Mouse (Mus musculus) heart, postnatal 14 days (tissue): ENCODE measurements around the gene Ahdc1. TPM values are rescaled to one million over a fixed set of nuclear protein-coding genes. Genes with fewer than 3 reads are reported as not detected.
A peak's percentile ranks its signal among the peaks of the same experiment; 100 is the strongest.
"Not testable (repeated sequence)": the region's sequence is repeated elsewhere in the genome, so short reads cannot be mapped to it uniquely, and the experiment has no call there.

Experiments used
- DNase-seq, 2 experiments: peaks; one replicate each; pipeline ENCODE4 v3.0.0; 2021 to 2022
- intact Hi-C: fragments of 180-260 bp; cut with DNase I; formaldehyde crosslinking; loops from one replicate; pipeline ENCODE4 v1.15.1; 2025
- total RNA-seq, 2 experiments: library from RNA; stranded (reverse); gene quantifications; 2 replicates each; pipeline ENCODE4 v1.2.3; 2021

Gene Ahdc1
- total RNA-seq, 2 experiments from 2014 or later, result 55.2 to 59.1 TPM

DNA sequence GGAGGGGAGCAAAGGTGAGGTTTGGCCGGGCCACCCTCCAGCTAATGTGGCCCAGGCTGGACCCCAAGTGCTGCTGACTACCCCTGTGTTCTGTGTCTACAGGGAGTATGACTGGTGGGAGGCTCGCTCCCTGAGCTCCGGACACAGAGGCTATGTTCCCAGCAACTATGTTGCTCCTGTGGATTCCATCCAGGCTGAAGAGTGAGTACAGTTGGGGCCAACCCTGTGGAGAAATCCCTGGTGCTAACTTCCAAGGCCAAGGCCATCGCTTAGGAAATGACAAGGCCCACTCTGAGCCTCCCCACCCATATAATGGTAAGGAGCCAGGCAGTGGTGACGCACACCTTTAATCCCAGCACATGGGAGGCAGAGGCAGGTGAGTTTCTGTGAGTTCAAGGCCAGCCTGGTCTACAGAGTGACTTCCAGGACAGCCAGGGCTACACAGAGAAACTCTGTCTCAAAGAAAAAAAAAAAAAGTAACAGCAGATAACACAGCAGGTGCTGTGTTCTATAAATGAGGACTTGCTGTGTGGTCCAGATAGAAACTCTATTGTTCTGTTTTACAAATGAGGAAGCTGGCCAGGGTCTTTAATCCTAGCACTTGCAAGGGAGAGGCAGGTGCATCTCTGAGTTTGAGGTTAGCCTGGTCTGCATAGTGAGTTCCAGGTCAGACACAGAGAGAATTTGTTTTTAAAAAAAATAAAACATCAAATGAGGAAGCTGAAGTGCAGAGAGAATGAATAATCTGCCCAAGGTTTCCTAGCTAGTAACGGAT lies 22.3 kb upstream of the Ahdc1 start:
- no peak for DNase-seq
- intact Hi-C loops, result no loop called here

DNA sequence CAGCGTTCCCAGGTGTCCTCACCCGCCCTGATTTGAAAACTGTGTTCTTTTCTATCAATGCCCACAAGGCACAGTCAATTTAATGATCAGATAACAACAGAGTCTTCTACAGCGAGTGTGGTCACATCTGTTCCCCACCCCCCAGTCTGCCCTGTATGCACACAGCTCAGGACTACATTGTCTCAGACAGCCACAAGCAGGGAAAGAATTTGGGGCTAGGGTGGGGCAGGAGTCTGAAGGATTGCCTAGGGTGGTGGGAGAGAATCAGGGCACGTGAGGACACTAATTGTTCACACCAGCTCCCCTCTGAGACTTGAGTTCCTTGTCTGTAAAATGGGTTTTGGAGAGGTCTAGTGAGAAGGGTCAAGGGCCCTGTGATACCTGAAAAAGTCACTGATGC lies 17.5 kb upstream of the Ahdc1 start:
- intact Hi-C loops, result loop anchor here (2.0 kb wide), 1 partner anchor 43 kb away; no protein-coding TSS in a partner anchor
- no peak for DNase-seq

DNA sequence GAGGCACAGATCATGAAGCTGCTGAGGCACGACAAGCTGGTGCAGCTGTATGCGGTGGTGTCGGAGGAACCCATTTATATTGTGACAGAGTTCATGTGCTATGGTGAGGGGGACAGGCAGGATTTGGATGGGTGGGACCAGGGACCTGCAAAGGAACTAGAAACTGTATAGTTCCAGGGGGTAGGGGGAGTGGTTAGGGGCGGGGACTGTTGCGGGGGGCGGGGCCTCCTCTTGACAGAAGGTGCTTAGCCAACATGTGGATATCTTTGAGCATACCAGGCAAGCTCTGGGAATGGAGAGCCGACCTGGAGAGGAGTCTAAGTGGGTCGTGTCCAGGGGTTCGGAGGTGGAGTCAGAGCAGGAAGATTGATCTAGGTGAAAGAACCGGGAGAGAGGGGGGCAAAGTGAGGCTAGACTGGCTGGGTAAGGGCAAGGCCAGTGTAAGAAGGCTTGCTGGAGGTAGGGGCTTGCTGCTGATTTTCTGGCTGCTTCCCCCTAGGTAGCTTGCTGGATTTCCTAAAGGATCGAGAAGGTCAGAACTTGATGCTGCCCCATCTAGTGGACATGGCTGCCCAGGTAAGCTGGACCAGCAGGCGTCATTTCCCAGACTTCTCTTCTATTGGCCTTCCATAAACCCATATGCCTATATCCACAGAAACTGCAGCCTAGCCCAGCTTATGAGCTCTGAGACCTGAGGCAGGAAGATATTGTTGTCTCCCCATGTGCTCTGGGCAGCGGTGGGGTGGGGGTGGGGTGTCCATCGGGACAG lies 13.4 kb upstream of the Ahdc1 start:
- no peak for DNase-seq
- intact Hi-C loops, result no loop called here

DNA sequence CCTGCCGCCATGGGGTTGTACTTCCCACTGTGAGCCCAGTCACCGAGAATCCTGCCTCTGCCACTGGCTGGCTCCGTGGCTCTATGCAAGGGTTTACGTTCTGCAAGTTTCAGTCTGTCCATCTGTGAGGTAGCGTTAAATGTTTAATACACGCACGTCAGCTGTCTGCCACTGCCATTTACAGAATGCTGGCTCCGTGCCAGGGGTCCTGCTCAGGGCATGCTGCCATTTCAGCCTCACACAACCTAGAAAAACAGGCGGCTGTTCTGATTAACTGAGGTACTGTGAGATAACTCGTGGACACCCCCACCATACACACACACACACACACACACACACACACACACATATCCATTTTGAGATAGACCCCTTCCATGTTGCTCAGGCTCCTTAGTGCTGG lies 8.2 kb upstream of the Ahdc1 start:
- intact Hi-C loops, result no loop called here
- peak; percentile 58 to 72 for DNase-seq

DNA sequence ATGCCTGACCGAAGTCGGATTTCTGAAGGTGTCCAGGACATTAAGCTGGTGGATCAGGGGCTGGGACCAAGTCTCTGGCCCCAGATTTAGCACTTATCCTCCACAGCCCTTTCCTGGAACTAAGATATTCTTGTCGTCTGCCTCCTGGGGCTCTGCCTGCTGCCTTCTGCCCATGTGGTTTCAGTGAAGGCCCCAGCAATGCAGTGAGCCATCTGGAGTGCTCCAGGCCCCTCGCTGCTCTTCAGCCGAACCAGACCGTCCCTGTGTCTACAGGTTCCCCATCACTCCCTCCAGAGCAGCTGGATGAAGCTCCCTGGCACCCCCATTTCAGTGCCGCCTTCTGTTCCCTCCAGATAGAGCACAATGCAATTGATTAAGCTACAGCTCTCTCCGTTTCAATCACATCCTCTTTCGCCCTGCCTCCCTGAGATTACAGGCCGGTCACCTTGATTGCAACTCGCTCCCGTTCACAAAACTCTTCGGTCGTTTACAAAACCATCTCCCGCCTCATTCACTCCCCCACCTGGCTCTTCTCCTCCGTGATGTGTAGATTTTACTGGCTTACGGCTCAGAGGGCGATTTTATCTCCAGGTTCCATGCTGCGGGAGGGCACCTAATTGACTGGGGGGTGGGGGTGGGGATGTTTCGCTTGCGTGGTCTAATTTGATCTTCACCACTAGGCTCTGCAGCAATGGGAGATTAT lies 7.6 kb upstream of the Ahdc1 start:
- intact Hi-C loops, result no loop called here
- DNase-seq, result no peak

DNA sequence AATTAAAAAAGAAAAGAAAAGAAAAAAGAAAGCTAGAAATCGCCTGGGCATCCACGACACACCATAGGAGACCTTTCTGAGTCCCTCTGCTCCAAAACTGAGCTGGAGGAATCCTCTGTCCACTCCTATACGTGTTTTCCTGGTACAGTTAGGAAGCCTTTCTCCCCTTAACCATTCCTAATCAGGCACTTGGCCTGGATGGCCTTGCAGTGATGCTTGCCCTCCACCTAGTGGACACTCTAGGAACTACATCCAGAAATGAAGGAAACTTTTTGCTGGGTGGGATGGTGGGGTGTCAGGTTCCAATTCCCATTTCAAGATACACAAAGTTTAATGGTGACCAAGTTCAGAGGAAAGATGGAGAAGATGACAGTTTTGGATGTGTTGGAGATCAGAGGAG lies 5.8 kb upstream of the Ahdc1 start:
- intact Hi-C loops, result loop anchor here (1.0 kb wide), 1 partner anchor 60 kb away; no protein-coding TSS in a partner anchor
- DNase-seq, result peak; percentile 74 to 88

DNA sequence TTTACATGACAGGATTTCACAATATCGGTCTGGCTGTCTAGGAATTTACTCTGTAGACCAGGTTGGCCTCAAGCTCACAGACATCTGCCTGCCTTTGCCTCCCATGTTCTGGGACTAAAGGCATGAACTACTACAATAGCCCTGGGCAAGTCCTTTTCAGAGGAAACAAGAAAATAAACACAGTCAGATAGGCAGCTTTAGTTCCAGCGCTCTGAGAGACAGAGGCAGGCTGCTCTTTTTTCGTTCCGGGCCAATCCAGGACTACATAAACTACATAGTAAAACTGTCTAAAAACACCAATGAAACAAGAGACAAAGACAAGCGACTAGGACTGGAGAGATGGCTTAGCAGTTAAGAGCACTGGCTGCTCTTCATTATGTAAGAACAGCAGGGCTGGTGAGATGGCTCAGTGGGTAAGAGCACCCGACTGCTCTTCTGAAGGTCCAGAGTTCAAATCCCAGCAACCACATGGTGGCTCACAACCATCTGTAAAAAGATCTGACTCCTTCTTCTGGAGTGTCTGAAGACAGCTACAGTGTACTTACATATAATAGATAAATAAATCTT lies 5.1 kb upstream of the Ahdc1 start:
- not testable (repeated sequence) for DNase-seq
- intact Hi-C loops, result loop anchor here (1.0 kb wide), 1 partner anchor 61 kb away; no protein-coding TSS in a partner anchor

DNA sequence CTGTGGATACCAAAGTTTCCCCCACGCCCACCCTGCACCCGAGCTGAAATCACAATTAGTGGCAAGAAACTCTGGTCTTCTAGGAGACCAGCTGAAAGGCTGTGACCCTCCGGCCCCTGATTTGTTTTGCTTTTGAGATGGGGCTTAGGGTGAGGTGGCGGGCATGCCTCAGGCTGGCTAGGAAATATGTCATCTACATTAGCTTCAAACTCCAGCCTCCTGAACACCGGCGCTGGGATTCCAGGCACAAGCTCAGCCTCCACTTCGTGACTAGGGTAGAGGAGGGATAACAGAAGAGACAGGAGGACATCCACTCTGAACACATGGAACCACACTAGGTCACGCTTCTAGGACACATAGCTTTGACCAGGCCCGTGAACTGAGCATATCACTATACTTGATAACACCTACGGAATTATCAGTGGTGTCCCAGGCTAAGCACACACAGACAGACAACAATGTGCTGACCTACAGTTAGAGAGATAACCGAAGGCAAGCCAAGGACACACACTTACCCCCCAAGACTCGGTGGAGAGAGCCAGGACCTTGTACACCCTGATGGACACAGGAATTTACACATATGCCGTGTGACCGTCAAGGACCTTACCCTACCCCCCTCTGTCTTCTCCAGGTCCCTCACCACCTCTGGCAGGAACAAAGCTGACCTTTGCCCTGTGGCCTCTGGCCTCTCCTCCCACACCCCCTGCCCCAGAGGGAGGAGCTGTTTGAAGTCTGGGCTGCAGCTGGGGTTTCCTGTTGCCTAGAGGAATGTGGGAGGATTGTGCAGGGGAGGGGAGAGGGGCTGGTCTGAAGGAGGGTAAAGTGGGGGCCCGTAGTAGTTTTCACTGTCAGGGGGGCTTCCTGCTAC lies 3.3 kb upstream of the Ahdc1 start:
- DNase-seq, result no peak
- intact Hi-C loops, result loop anchor here (2.0 kb wide), 1 partner anchor 243 kb away; no protein-coding TSS in a partner anchor

DNA sequence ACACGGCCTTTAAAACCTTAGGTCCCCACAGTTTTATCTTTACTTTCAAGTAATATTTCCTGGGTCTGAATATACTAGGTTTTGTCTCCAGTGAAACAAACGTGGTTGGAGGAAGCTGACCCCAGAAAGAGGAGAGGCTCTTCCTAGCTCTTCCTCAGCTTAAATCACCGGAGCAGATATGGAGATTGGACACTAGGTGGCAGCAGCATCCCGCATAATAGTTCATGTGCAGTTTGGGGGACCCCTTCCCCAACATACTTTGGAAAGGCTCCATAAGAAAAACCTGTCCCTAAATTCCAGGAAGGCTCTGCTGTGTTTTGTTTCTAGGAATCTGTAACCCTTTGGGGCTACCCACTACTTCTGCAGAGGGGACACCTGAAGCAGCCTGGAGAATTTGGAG lies 1.9 kb upstream of the Ahdc1 start:
- peak; percentile 73 to 80 for DNase-seq
- intact Hi-C loops, result loop anchor here (2.0 kb wide), 1 partner anchor 242 kb away; no protein-coding TSS in a partner anchor

DNA sequence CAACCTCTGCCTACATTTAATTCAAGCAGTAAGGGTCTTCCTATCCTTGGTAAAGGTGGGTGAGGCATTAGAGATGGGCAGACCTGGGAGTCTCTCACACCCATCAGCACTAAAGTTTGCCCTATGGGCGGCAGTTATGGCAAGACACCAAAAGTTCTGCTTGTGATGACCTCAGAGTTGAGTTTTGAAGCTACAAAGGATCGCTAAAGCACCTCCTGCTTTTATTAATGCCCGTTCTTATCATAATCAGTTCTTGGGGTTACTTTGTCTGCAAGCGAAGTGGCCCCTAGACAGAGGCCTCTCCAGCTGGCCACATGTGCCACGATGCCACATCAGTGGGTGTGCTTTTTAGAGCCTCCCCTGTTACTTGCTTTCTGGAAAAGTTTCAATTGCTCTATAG lies 1.4 kb upstream of the Ahdc1 start:
- intact Hi-C loops, result loop anchor here (1.0 to 10.0 kb wide), 5 partner anchors 105 to 292 kb away; no protein-coding TSS in a partner anchor
- DNase-seq, result no peak

DNA sequence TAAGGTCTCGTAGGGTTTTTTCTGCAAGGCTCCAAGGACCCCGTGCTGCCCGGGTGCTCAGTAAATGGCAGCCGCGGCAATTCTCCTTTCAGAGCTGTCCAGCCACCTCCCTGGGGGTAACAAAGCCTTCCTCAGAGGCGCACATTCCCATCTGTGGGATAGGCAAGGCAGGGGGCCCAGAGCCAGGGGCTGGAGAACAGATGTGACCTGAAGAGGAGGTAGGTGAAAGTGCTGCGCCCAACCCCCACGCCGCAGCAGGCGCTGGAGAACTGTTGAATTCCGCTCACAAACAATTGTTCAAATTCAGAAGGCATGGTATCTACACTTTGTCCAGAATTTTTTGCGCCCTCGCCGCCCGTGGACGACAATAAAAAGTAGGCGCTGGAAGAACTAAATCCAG lies 449 bp upstream of the Ahdc1 start:
- intact Hi-C loops, result loop anchor here (1.0 to 10.0 kb wide), 5 partner anchors 104 to 291 kb away; partner anchors contain the start of gene Wasf2
- DNase-seq, result no peak

DNA sequence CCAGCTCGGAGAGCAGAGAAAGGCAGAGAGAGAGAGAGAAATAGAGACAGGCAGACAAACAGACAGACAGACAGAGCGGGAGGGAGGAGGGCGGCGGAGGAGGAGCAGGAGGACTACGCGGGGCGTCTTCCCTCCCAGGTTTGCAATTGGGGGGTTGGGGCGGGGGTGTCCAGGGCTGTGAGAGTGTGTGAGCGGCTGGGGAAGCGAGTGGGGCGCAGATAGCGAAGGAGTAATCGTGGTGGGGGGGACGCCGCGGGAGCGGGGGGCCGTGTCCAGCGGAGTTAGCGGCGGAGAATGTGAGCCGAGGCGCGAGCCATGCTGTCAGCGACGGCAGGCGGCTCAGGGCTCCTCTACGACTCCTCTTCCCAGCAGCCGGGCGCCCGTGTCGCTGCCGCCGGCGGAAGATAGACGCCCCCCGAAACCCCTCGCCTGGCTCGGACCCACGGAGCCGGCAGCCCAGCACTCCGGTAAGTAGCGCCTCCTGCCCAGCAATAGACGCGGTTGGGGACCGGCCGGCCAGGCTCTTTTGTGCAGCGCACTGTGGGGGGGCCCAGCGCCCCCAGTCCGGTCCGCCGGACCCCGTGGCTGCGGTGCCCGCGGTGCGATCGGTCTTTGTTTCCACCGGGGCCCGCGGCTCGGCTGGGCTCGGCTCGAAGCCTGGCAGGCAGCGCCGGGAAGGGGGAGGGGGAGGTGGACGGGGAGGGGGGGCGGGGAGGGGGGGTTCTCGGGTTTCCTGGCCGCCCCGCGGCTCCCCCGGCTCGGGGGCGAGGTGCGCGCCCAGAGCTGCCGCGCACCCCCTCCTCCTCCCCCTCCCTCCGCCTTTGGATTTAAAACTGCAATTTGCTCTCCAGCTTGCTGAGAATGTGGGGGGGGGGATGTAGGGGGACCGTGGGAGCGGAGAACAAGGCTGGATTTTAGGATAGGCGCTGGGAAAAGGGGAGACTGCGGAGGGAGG lies 1.0 kb downstream of the Ahdc1 start:
- intact Hi-C loops, result loop anchor here (1.0 to 10.0 kb wide), 4 partner anchors 103 to 197 kb away; partner anchors contain the start of gene Wasf2
- DNase-seq, result peak; percentile 73 to 78

DNA sequence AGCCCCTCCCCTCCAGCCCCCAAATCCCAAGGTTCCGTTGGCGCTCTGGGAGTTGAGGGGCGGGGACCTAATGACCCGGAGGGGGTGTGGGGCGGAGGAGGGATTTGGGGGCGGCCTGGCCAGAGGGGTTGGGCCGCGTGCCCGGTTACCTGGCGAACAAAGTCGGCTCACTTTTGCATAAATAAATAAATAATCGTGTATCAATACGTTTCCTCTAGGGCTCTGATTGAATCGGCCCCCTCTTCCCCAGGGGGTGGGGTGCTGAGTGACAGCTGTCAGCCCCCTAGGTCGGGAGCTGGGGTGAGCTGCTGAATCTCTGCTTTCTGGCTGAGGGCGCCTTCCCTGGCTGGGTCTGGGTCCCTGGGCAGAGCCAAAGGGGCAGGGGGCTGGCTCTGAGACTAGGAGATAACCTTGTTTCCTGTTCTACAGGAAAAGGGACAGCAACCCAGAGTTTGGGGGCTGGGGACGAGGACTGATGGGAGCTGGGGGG lies 1.8 kb downstream of the Ahdc1 start:
- intact Hi-C loops, result loop anchor here (1.0 to 10.0 kb wide), 3 partner anchors 43 to 184 kb away; no protein-coding TSS in a partner anchor
- DNase-seq, result peak; percentile 51 to 57

DNA sequence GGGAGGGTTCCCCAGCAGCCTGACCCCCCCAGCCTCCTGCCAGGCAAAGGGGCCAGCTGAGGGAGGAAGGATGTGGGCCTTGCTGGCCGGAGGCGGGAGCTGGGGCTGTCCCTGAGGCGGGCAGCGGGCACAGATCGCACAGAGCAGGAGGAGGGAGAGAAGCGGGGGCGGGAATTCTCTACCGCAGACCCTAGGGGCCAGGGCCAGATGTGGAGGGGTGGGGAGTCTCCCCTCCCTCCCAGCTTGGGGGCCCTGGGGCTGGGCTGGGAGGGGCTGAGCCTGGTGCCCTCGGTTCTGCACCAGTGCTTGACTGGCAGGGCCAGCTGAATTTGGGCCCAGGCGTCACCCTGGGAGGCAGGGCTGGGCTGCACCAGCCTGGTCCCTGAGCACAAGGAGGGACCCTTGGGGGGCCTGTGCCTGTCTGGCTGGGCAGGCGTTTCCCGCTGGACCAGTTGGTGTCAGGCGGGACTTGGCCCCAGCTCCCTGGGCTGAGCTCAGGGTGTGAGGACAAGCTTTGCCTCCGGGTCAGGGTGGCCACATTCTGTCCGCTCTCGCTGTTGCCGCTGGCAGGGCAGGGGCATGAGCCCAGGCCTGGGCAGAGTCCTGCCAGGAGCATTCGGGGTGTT lies 2.3 kb downstream of the Ahdc1 start:
- intact Hi-C loops, result loop anchor here (1.0 to 10.0 kb wide), 3 partner anchors 43 to 184 kb away; no protein-coding TSS in a partner anchor
- peak; percentile 68 to 74 for DNase-seq

DNA sequence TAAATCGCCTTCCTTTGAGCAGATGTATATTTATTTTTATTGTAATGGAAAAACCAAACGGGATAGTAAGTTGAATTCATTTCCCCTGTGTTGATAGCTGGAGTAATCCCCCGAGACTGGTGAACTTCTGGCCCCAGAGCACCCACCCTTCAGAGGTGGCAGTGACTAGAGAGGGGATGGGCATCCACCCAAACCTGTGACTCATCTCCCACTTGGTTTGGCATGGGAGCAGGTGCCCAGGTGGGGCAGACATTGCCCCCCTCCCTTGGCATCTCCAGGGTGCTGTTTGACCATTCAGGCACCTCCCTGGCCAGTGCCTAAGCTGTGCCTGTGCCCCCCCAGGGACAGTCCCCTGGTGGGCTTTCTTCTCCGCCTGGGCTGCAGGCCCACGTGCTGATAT lies 3.0 kb downstream of the Ahdc1 start:
- DNase-seq, result no peak
- intact Hi-C loops, result loop anchor here (5.0 to 10.0 kb wide), 2 partner anchors 101 to 183 kb away; no protein-coding TSS in a partner anchor

DNA sequence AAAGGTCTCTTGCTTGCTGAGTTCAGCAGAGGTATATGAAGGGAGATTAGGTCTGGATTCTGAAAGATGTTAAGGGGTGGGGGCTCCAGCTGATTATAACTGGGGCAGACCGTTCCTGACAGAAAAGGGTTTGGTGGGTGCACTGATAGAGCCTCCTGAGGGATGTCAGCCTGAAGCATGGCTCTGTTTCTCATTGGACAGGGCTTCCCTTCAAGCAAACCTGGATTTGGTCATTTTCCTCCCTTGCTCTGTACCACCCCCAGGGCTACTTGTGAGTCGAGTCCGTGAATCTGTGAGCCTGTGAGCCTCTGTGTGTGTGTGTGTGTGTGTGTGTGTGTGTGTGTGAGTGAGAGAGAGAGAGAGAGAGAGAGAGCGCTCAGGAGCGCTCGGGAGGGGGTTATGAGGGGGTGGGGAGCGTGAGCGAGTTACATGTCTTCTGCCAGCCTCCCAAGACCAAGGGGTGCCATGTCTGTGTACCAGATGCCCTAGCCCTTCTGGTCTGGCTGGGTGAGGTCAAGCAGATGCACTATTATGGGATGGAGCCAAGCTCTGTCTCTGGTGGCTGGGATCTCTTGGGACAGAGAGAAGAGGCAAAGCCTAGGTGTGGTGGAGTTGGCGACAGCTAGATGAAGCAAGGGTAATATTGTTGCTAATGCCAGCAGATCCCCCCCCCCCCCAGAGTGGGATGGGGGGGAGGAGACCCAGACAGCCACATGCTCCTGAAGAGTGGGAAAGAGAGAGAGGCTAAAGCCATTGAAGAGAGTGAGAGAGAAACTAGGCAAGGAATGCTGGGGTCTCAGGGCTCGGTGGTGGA lies 4.0 kb downstream of the Ahdc1 start:
- no peak for DNase-seq
- intact Hi-C loops, result loop anchor here (5.0 to 10.0 kb wide), 2 partner anchors 100 to 182 kb away; no protein-coding TSS in a partner anchor
